Mouse (Mus musculus) neutrophil, adult 59 days (primary cell): ENCODE results near the gene Dolk. TPM values are rescaled to one million over a fixed set of nuclear protein-coding genes. Genes with fewer than 3 reads are reported as not detected.

Experiments used
- total RNA-seq, 2 experiments: library from RNA; stranded (reverse); gene quantifications; 1 replicate in 1 of 2; 2 replicates in 1 of 2; pipeline ENCODE4 v1.2.4; 2023

Dolk gene
- 1 to 10 TPM; 4.6 to 6.1 TPM for total RNA-seq

DNA sequence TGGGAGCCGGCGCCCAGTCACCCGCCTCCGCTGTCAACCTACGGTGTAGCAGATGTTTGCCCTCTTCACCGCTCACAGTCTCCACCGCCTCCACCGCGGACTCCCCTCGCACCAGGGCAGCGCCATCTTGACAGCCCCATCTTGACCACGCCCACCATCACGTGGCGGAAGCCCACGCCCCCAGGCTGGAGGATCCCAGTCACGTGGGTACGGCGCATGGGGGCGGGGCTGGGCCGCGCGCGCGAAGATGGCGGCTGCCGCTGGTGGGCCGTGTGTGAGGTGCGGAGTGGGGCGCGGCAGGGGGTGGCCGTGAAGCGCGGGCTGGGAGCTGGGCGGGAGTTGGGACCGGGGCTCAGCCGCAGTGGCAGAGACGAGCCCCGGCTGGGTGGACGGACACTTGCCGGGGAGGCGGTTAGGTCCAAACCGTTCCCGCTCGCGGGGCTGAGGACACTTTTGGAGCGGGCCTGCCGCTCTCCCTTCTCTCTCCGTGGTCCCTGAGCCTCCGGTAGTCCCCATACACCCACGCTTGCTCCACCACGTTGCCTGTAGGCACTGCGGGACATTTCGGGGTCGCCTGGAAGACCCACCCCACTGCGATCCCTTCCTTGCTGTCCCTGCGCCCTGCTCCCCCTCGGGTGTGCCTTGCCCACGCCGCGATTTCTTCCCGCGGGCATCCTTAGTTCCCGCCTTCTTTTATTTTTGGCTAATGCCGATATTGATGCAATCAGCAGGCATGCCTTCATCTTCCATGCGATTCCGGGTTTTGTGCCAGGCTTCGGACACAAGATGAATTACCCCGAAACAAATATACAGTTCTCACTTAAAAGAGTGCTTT, at the start of gene Dolk, which contains the start of gene Nup188:
Dolk (minus strand) TSS at position 143 of the 835 bp plus-strand sequence.
Nup188 (plus strand) TSS at position 206 of the 835 bp plus-strand sequence.

DNA sequence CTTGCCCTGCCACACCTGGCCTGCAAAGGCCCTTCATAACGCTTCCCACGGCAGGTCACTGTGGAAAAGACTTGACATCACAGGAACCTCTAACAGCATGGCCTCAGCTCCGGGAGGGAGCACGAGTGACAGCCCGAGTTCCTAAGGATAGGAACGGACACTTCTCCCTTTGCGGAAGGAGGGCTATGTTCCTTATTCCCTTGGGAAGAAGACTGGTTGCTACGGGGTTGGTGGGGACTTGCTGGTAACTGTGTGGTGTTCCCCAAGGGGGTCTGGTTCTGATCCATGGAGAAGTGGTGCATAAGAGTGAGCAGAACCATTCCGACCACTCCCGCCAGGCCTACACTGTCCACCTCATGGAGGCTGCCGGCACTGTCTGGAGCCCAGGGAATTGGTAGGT, 5.4 kb downstream of the Dolk start, which contains the start of gene Gm28038:
Gm28038 (plus strand) TSS at position 301 of the 400 bp plus-strand sequence.

DNA sequence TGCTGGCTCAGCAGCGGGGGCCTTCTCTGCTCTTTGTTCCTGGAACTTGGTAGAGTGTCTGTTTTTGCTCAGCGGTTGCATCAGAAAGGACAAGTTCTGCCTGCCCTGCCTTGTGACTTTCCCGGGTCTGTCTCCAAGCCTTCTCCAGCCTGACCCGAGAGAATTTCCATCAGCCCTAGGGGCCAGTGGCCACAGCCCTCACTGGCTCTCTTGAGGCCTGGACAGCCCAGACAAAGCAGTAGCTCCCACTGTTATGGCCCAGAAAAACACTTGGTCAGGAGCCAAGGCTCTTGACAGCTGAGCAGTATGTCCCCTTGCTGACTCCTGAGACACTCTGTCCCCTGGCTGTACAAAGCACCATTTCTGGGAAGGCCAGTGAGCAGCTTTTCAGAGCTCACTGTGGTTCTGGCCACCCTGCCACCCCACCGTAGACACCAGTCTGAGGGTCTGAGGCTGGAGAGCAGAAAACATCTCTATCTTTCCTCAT, 20.3 kb downstream of the Dolk start, which contains the start of gene Phyhd1:
Phyhd1 (plus strand) TSS at position 437 of the 487 bp plus-strand sequence.

DNA sequence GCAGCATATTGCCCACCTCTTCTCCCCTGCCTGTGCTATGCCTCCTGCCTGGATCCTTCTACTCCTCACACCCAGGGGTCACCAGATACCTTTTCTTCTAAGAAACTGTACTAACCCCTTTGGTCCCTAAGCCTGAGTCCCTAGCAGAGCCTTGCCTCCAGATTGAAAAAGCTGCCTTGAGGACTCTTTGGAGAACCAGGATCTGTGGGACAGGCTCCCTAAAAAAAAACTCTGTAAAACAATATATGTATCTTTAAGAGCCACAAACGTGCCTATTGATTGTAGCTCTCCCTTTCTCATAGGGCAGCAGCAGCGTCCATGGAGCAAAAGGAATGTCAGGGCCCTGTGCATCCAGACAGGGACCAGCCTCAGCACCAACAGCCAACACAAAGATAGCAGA, 45.9 kb downstream of the Dolk start, which contains the start of gene Gm28035:
Gm28035 (plus strand) TSS at position 301 of the 400 bp plus-strand sequence.

DNA sequence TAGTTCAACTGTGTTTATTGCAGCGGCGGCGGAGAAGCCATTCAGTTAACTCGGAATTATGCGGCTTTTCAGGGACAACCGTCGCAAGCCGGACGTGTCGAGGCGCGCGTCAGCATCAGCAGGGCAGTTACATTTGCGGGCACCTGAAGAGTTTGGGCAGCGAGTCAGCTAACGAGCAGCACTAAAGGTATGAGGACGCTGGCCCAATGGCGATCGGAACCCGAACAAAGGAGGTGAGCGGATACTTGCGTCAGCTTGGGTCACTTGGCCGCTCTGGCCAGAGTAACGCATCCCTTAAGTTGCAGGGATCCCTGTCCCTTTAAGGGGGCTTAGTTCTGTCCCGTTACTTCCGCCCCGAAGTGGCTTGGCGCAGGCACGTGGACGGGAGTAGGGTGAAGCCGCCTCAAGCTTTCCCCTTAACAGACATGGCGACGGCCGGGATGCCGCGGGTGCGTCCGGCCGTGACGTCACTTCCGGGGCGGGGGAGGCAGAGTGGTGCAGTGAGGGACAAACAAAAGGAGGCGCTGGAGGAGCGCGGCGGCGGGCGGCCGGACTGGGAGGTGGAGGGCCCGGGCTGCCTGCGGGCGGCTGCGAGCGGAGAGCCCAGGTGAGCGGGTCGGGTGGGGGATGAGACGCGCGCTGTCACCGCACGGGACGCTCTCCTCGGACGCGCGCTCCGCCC, 48.8 kb downstream of the Dolk start, which contains the start of gene Lrrc8a:
Lrrc8a (plus strand) TSS at position 517 of the 682 bp plus-strand sequence.

Other genes with a start within 250 kb of the Dolk start
- gene Wdr34, start 237.5 kb downstream of the Dolk start, total RNA-seq: 1 to 10 TPM; 2.0 TPM
- 100 to 1,000 TPM; 117 to 141 TPM for gene Set, start 229.0 kb downstream of the Dolk start, total RNA-seq
- gene Pkn3, start 208.7 kb downstream of the Dolk start, total RNA-seq: 10 to 100 TPM in 1 of 2 experiments, 1 to 10 TPM in 1; 4.2 to 11.0 TPM
- 10 to 100 TPM; 11.2 to 11.5 TPM for gene Zdhhc12, start 192.7 kb downstream of the Dolk start, total RNA-seq
- 10 to 100 TPM; 32.6 to 35.7 TPM for gene Zer1, start 161.7 kb downstream of the Dolk start, total RNA-seq
- gene Tbc1d13, start 152.6 kb downstream of the Dolk start, total RNA-seq: 10 to 100 TPM; 44.3 to 51.3 TPM
- gene Endog, start 114.8 kb downstream of the Dolk start, total RNA-seq: 1 to 10 TPM; 3.2 to 3.4 TPM
- 10 to 100 TPM in 1 of 2 experiments, 1 to 10 TPM in 1; 7.6 to 10.1 TPM for gene Spout1, start 107.9 kb downstream of the Dolk start, total RNA-seq
- gene Kyat1, start 80.5 kb downstream of the Dolk start, total RNA-seq: 1 to 10 TPM; 2.5 TPM
- gene Lrrc8a, start 48.6 kb downstream of the Dolk start, total RNA-seq: 10 to 100 TPM; 16.2 to 19.7 TPM
- gene Gm28035, start 45.8 kb downstream of the Dolk start, total RNA-seq: under 1 TPM in 1 of 2 experiments, not detected in 1; 0.64 TPM
- 1 to 10 TPM; 1.4 to 2.4 TPM for gene Phyhd1, start 20.1 kb downstream of the Dolk start, total RNA-seq
- gene Gm28038, start 5.3 kb downstream of the Dolk start, total RNA-seq: 1 to 10 TPM in 1 of 2 experiments, not detected in 1; 8.2 TPM
- gene Nup188, start 63 bp upstream of the Dolk start, total RNA-seq: 10 to 100 TPM; 30.0 to 30.1 TPM
- 10 to 100 TPM; 14.6 to 16.0 TPM for gene Sh3glb2, start 73.0 kb upstream of the Dolk start, total RNA-seq
- gene Miga2, start 77.9 kb upstream of the Dolk start, total RNA-seq: 1 to 10 TPM; 5.9 to 7.6 TPM
- gene Dolpp1, start 105.9 kb upstream of the Dolk start, total RNA-seq: 10 to 100 TPM; 10.8 to 12.6 TPM
- 10 to 100 TPM; 31.9 to 36.0 TPM for gene Crat, start 129.5 kb upstream of the Dolk start, total RNA-seq
- 100 to 1,000 TPM in 1 of 2 experiments, 10 to 100 TPM in 1; 96.5 to 101 TPM for gene Ptpa, start 129.7 kb upstream of the Dolk start, total RNA-seq
- 1 to 10 TPM in 1 of 2 experiments, under 1 TPM in 1; 0.76 to 1.9 TPM for gene Ier5l, start 187.9 kb upstream of the Dolk start, total RNA-seq